Mouse (Mus musculus) megakaryocyte, embryonic 14.5 days (primary cell): Measurements from ENCODE around the gene Kcns1.

Source experiments
- FLI1 ChIP-seq: IDR thresholded peaks from 2 replicates; pipeline ENCODE4 v1.6.1; 2012; ENCODE audit warnings: low read length, inconsistent platforms, mixed read lengths
- GATA1 ChIP-seq: IDR thresholded peaks from 3 replicates; pipeline ENCODE4 v1.6.1; 2012; ENCODE audit warnings: mixed read lengths, low read length, inconsistent platforms, borderline replicate concordance

DNA sequence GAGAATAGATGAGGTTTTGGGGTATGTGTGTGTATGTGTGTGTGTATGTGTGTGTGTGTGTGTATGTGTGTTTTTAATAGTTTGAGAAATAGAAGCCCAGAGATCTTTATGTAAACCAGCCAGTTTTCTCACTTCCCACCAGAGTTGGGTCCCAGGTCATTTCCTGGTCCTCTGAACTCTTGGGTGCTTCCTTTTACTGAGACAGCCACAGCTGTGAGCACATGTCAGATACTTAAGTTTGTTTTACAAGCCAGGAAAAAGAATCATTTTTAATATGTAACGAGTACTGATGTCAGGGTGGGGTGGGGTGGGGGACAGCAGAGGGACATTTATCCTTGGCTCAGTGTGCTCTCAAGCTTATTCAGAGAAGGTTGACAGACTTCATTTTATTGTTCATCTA lies 35.5 kb downstream of the Kcns1 start:
- TF ChIP-seq GATA1, result no peak
- TF ChIP-seq FLI1, result no peak
